Mouse (Mus musculus): ENCODE measurements around the gene Dusp28.

DNA sequence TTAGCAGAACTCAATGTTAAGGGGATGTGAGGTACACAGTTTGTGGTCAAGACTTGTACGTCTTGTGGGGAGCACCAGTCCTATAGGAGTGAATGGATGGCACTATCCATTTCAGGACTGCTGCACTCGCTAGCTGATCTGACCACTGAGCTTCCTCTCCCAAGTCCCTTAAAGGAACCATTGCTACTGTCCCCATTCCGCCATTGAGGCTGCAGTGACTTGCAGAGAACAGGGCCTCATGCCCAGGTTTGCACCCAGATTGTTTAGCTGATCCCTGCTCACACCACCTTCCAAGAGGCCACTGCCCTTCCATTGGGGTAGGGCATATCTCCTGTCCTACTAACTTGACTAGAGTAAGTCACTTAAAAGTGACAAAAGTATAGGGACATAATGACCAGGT lies 1.9 kb downstream of the Dusp28 start:
- TF ChIP-seq CTCF (IDR thresholded peaks at IDR 0.05; ENCODE audit: borderline replicate concordance, insufficient read depth, low read depth, low read length), result no peak
- no peak for TF ChIP-seq POLR2A (IDR thresholded peaks at IDR 0.05; ENCODE audit: borderline replicate concordance, insufficient read depth, low read length)
